Mouse (Mus musculus): ENCODE data around the gene Runx1. TPM values are rescaled to one million over a fixed set of nuclear protein-coding genes. Genes with fewer than 3 reads are reported as not detected.
A peak's percentile ranks its signal among the peaks of the same experiment; 100 is the strongest.

The Runx1 gene
- total RNA-seq, 1 experiment from 2014 or later: 47.3 TPM

GRCm38 (mm10) chr16:92592207-92592606 is 233.7 kb downstream of the Runx1 start:
- ATAC-seq (replicated peaks in 1 of 2; ENCODE audit: insufficient read depth in 1 of 2, low FRiP score in 2 of 2, low TSS enrichment in 1 of 2, low read depth in 1 of 2, poor library complexity in 2 of 2, severe bottlenecking in 2 of 2): no peak

GRCm38 (mm10) chr16:92591783-92592182 is 234.2 kb downstream of the Runx1 start:
- ATAC-seq (replicated peaks in 1 of 2; ENCODE audit: insufficient read depth in 1 of 2, low FRiP score in 2 of 2, low TSS enrichment in 1 of 2, low read depth in 1 of 2, poor library complexity in 2 of 2, severe bottlenecking in 2 of 2): no peak

DNA sequence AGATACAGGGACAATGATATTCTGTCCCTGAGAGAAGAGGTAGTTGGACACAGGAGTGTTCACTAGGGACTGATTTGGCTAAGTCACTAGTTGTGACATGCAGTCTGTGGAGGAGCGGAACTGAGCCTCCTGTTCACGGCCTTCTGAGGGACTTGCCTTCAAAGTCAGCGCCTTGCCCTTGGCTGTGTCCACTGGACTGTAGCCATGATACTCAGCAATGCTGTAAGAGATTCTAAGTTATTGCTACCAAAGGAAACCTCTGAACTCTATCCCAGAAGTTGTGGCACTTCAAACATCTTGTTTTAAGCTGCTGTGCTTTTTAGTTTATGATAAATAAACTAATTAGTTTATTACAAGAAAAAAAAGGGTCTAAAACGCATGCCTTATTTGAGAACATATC is 238.1 kb downstream of the Runx1 start:
- no peak for ATAC-seq (replicated peaks in 1 of 2; ENCODE audit: insufficient read depth in 1 of 2, low FRiP score in 2 of 2, low TSS enrichment in 1 of 2, low read depth in 1 of 2, poor library complexity in 2 of 2, severe bottlenecking in 2 of 2)

DNA sequence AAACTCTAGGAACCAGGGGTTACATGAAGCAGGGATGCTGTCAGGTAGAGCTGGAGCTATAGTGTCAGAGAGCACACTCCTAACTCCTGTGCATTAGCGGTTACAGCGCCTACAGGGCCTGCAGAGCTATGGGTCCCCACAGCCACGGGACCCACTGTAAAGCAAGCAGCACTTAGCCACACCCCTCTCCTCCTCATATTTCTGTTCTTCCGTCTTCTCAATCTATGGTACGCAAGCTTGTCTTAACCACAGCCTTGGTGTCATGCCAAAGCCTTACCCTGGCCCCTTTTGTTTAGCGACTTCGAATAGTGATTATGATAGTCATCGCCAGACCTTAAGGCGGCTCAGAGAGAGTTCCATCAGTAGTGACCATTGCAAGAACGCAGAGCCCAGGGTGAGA is 244.2 kb downstream of the Runx1 start:
- ATAC-seq (replicated peaks in 1 of 2; ENCODE audit: insufficient read depth in 1 of 2, low FRiP score in 2 of 2, low TSS enrichment in 1 of 2, low read depth in 1 of 2, poor library complexity in 2 of 2, severe bottlenecking in 2 of 2): peak; percentile 53 to 75; a peak in 3 of 4 replicates

- no peak for ATAC-seq (replicated peaks in 1 of 2; ENCODE audit: insufficient read depth in 1 of 2, low FRiP score in 2 of 2, low TSS enrichment in 1 of 2, low read depth in 1 of 2, poor library complexity in 2 of 2, severe bottlenecking in 2 of 2)
Observed at GRCm38 (mm10) chr16:92580981-92581380, 245.0 kb downstream of the Runx1 start.

DNA sequence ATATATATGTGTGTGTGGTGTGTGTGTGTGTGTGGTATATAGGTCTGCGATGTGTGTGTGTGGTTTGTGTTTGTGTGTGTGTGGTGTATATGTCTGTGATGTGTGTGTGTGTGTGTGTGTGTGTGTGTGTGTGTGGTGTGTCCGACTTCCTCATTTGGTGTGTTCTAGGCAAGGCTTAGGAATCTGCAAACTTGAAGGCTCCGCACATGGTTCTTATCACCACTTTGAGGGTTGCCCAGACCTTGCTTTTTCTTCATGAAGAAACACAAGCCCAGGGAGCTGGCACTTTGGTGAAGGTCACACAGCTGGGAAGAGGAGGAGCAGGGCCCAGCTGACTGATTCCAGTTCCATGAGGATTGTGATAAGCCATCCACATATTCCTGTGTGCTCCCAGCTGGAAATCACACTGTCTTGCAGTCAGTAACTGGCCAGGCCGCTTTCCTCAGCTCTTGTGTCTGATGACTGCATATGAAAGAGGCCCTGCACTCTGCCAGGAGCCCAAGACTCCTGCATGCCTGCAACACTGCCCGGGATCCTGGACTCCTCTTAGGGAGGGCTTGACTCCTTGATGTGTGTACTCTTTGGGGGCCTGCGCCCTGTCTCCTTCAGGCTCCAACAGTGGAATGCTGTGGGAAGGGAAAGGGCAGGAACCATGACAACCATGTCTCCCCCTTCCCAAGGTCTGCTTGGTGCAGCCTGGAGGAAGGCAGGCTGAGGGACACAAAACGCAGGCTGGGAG is 246.9 kb downstream of the Runx1 start:
- no peak for ATAC-seq (replicated peaks in 1 of 2; ENCODE audit: insufficient read depth in 1 of 2, low FRiP score in 2 of 2, low TSS enrichment in 1 of 2, low read depth in 1 of 2, poor library complexity in 2 of 2, severe bottlenecking in 2 of 2)

GRCm38 (mm10) chr16:92577381-92577780 is 248.6 kb downstream of the Runx1 start:
- no peak for ATAC-seq (replicated peaks in 1 of 2; ENCODE audit: insufficient read depth in 1 of 2, low FRiP score in 2 of 2, low TSS enrichment in 1 of 2, low read depth in 1 of 2, poor library complexity in 2 of 2, severe bottlenecking in 2 of 2)

DNA sequence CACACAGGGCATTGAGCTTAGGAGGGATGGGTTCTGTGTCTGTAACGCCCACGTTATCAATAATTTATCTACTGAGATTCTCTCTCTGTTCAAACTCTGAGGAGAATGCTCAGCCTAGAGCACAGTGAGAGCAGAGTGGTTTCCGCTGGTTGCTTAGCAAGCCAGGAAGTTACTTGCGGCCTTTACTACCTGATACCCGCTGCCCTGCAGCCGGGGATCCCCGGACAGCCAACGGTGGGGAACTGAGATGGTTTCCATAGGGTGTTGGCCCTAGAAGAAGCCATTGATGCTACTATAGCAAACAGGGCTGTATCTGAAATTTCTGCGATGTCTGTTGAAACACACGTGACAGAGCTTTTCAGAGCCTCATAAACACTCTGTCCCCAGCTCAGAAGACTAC is 250.2 kb downstream of the Runx1 start:
- peak in 1 of 2 experiments; percentile 33; a peak in 2 of 4 replicates for ATAC-seq (replicated peaks in 1 of 2; ENCODE audit: insufficient read depth in 1 of 2, low FRiP score in 2 of 2, low TSS enrichment in 1 of 2, low read depth in 1 of 2, poor library complexity in 2 of 2, severe bottlenecking in 2 of 2)

- ATAC-seq (replicated peaks in 1 of 2; ENCODE audit: insufficient read depth in 1 of 2, low FRiP score in 2 of 2, low TSS enrichment in 1 of 2, low read depth in 1 of 2, poor library complexity in 2 of 2, severe bottlenecking in 2 of 2): no peak; a peak in 1 of 4 replicates
Observed at GRCm38 (mm10) chr16:92573193-92573592, 252.8 kb downstream of the Runx1 start.

- no peak for ATAC-seq (replicated peaks in 1 of 2; ENCODE audit: insufficient read depth in 1 of 2, low FRiP score in 2 of 2, low TSS enrichment in 1 of 2, low read depth in 1 of 2, poor library complexity in 2 of 2, severe bottlenecking in 2 of 2)
Observed at GRCm38 (mm10) chr16:92571246-92571645, 254.7 kb downstream of the Runx1 start.

DNA sequence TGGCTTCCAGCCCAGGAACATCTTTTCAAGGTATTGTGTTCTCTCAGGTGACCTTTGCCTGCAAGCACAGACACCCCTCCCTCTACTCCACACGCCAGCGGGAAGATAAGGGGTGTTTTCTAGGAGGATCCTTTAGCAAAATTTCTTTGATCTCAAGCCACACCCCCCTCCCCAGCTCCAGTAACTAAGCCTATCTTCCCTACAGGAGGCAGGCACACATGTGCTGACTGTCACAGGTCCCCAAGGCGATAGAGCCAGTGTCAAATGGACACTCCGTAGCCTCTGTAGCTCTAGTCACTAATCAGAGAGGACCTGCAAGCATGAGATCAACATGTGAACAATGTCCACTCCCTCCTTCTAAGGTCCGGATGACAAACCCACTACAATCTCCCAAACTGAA is 259.8 kb downstream of the Runx1 start:
- ATAC-seq (replicated peaks in 1 of 2; ENCODE audit: insufficient read depth in 1 of 2, low FRiP score in 2 of 2, low TSS enrichment in 1 of 2, low read depth in 1 of 2, poor library complexity in 2 of 2, severe bottlenecking in 2 of 2): no peak

DNA sequence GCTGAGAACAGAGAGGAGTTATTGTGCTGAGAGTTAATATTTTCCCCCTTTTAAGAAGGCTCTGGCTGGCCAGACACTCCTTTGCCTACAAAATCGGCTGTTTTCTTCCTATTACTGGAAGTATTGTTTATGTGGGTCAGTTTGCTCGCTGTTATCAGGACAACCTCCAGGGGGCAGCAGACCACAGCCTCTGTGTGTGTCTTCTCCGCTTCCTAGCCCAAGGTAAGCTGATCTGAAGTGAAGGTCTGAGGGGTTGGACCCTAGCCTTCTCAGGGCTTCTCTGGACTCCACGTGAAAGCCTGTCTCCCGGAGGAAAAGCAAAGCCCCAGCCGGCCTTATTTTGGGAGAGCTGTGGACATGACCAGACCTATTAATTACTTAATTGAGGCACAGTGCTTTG is 260.2 kb downstream of the Runx1 start:
- ATAC-seq (replicated peaks in 1 of 2; ENCODE audit: insufficient read depth in 1 of 2, low FRiP score in 2 of 2, low TSS enrichment in 1 of 2, low read depth in 1 of 2, poor library complexity in 2 of 2, severe bottlenecking in 2 of 2): peak; percentile 75 to 80; a peak in 3 of 4 replicates

GRCm38 (mm10) chr16:92565291-92565690 is 260.7 kb downstream of the Runx1 start:
- ATAC-seq (replicated peaks in 1 of 2; ENCODE audit: insufficient read depth in 1 of 2, low FRiP score in 2 of 2, low TSS enrichment in 1 of 2, low read depth in 1 of 2, poor library complexity in 2 of 2, severe bottlenecking in 2 of 2): no peak

- ATAC-seq (replicated peaks in 1 of 2; ENCODE audit: insufficient read depth in 1 of 2, low FRiP score in 2 of 2, low TSS enrichment in 1 of 2, low read depth in 1 of 2, poor library complexity in 2 of 2, severe bottlenecking in 2 of 2): no peak
Observed at GRCm38 (mm10) chr16:92555051-92555450, 270.9 kb downstream of the Runx1 start.

GRCm38 (mm10) chr16:92552858-92553257 is 273.1 kb downstream of the Runx1 start:
- ATAC-seq (replicated peaks in 1 of 2; ENCODE audit: insufficient read depth in 1 of 2, low FRiP score in 2 of 2, low TSS enrichment in 1 of 2, low read depth in 1 of 2, poor library complexity in 2 of 2, severe bottlenecking in 2 of 2): no peak

GRCm38 (mm10) chr16:92552106-92552382 is 273.9 kb downstream of the Runx1 start:
- ATAC-seq (replicated peaks in 1 of 2; ENCODE audit: insufficient read depth in 1 of 2, low FRiP score in 2 of 2, low TSS enrichment in 1 of 2, low read depth in 1 of 2, poor library complexity in 2 of 2, severe bottlenecking in 2 of 2): no peak

All from hematopoietic stem cell, adult 5-6 weeks (primary cell).